26 mouse cellular contexts compared by ENCODE assay signal in the genomic region with DNA sequence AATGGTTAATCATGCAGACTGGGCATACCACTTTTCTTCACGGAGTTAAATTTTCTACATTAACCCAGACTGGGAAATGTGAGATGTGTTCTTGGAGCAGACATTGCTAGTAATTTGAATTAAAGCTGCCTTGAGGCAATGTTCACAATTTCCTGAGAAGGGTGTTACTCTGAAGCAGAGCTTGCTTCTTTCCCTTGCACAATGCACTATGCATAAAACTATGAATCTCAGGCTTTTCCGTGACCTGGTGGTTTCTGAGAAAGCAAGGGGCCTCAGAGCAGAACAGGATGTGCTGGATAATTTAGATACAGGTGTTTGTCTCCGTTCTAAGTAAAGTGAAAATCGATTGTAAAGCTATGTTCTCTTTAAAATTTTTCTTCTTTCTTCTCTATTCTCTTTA.
DNase-seq lines count a peak whose midpoint lies in the region; ATAC-seq and TF ChIP-seq lines count a peak whose summit lies in the region.
"Had no signal": no experiment of that assay in that cellular context is flagged by ENCODE, and none has a peak within 500 bp of the region (broad histone marks: within the 10 kb centered on the region; RNA-seq: fewer than 3 reads in every experiment).

No protein-coding gene starts in this region.

- no peak for TF ChIP-seq CTCF in midbrain, postnatal 0 days (IDR thresholded peaks at IDR 0.05)

- H3K9me3 ChIP-seq in embryonic facial prominence, embryonic 14.5 days (ENCODE audit: control insufficient read depth, low read length), result no peaks in the 10 kb centered on the region
- H3K9me3 ChIP-seq in embryonic facial prominence, embryonic 10.5 days, result no peaks in the 10 kb centered on the region
- no peaks in the 10 kb centered on the region for H3K9me3 ChIP-seq in kidney, embryonic 15.5 days (replicated peaks)
- no peaks in the 10 kb centered on the region for H3K9me3 ChIP-seq in midbrain, embryonic 16.5 days (replicated peaks; ENCODE audit: control insufficient read depth, low read length, poor library complexity, severe bottlenecking)
- no peaks in the 10 kb centered on the region for H3K9me3 ChIP-seq in midbrain, embryonic 13.5 days
- no peaks in the 10 kb centered on the region for H3K9me3 ChIP-seq in midbrain, postnatal 0 days (ENCODE audit: low read length)
- H3K9me3 ChIP-seq: embryonic facial prominence, embryonic 13.5 days; forebrain, embryonic 10.5 days; forebrain, embryonic 13.5 days; G1E; heart, embryonic 10.5 days; heart, embryonic 13.5 days; hindbrain, embryonic 13.5 days had no signal

- no peaks in the 10 kb centered on the region for H3K4me1 ChIP-seq in embryonic facial prominence, embryonic 14.5 days (ENCODE audit: control insufficient read depth, insufficient read depth, low read length)
- no peaks in the 10 kb centered on the region for H3K4me1 ChIP-seq in embryonic facial prominence, embryonic 10.5 days
- no peaks in the 10 kb centered on the region for H3K4me1 ChIP-seq in kidney, embryonic 15.5 days
- no peaks in the 10 kb centered on the region for H3K4me1 ChIP-seq in midbrain, embryonic 16.5 days (ENCODE audit: control insufficient read depth, insufficient read depth, low read length)
- H3K4me1 ChIP-seq in midbrain, embryonic 13.5 days (replicated peaks), result no peaks in the 10 kb centered on the region
- no peaks in the 10 kb centered on the region for H3K4me1 ChIP-seq in midbrain, postnatal 0 days (ENCODE audit: insufficient read depth, low read length)
- H3K4me1 ChIP-seq: embryonic facial prominence, embryonic 13.5 days; forebrain, embryonic 10.5 days; forebrain, embryonic 13.5 days; heart, embryonic 10.5 days; heart, embryonic 13.5 days; hindbrain, embryonic 13.5 days had no signal

- ATAC-seq in embryonic facial prominence, embryonic 14.5 days (ENCODE audit: low read depth), result no peak
- 0 out of 2 replicates have a peak, but pooled peaks have one; percentile 15 for ATAC-seq in kidney, embryonic 15.5 days (replicated peaks; ENCODE audit: low FRiP score)
- ATAC-seq in midbrain, embryonic 16.5 days, result peak; percentile 51; the same call in 1 of the 2 replicates
- no peak for ATAC-seq in midbrain, embryonic 13.5 days
- no peak for ATAC-seq in midbrain, postnatal 0 days (ENCODE audit: low FRiP score)
- ATAC-seq: forebrain, embryonic 13.5 days; forebrain, embryonic 16.5 days; Patski had no signal

- no peak overlapping the region for H3K4me3 ChIP-seq in embryonic facial prominence, embryonic 14.5 days (ENCODE audit: low read depth, low read length)
- no peak overlapping the region for H3K4me3 ChIP-seq in embryonic facial prominence, embryonic 10.5 days
- H3K4me3 ChIP-seq in kidney, embryonic 15.5 days (replicated peaks), result no peak overlapping the region
- no peak overlapping the region for H3K4me3 ChIP-seq in midbrain, embryonic 16.5 days (ENCODE audit: low read depth, low read length)
- H3K4me3 ChIP-seq in midbrain, embryonic 13.5 days (replicated peaks), result no peak overlapping the region
- no peak overlapping the region for H3K4me3 ChIP-seq in midbrain, postnatal 0 days (ENCODE audit: low read depth, low read length)
- H3K4me3 ChIP-seq: embryonic facial prominence, embryonic 13.5 days; forebrain, embryonic 10.5 days; forebrain, embryonic 13.5 days; heart, adult 2 months; heart, embryonic 10.5 days; heart, embryonic 13.5 days; hindbrain, embryonic 13.5 days had no signal

- intact Hi-C loops in heart, postnatal 10 days (cut with DNase I), result no loop called here

- H3K9ac ChIP-seq in embryonic facial prominence, embryonic 14.5 days (ENCODE audit: low read depth, low read length), result no peak overlapping the region
- H3K9ac ChIP-seq in kidney, embryonic 15.5 days, result no peak overlapping the region
- no peak overlapping the region for H3K9ac ChIP-seq in midbrain, embryonic 16.5 days (ENCODE audit: low read depth, low read length)
- H3K9ac ChIP-seq in midbrain, embryonic 13.5 days (replicated peaks), result no peak overlapping the region
- no peak overlapping the region for H3K9ac ChIP-seq in midbrain, postnatal 0 days (replicated peaks; ENCODE audit: low read length, poor library complexity, severe bottlenecking)
- H3K9ac ChIP-seq: embryonic facial prominence, embryonic 13.5 days; forebrain, embryonic 13.5 days; heart, embryonic 13.5 days; hindbrain, embryonic 13.5 days had no signal

- WGBS in embryonic facial prominence, embryonic 14.5 days, result 42% methylated on average over 4 of the region's 4 CpGs
- 61% methylated on average over 4 of the region's 4 CpGs for WGBS in embryonic facial prominence, embryonic 10.5 days
- WGBS in kidney, embryonic 15.5 days, result 52% methylated on average over 4 of the region's 4 CpGs
- WGBS in midbrain, embryonic 16.5 days, result 68% methylated on average over 4 of the region's 4 CpGs
- WGBS in midbrain, embryonic 13.5 days, result 72% methylated on average over 4 of the region's 4 CpGs
- WGBS in midbrain, postnatal 0 days, result 61% methylated on average over 4 of the region's 4 CpGs

- peak; percentile 11 for DNase-seq in embryonic facial prominence, embryonic 14.5 days (ENCODE audit: low spot score)
- DNase-seq in embryonic facial prominence, embryonic 10.5 days (ENCODE audit: low spot score), result no peak
- no peak for DNase-seq in kidney, postnatal 36 days
- DNase-seq in midbrain, postnatal 0 days (ENCODE audit: low spot score), result peak; percentile 7
- DNase-seq in heart, postnatal 10 days, result no peak
- DNase-seq: adrenal gland, postnatal 10 days; adrenal gland, postnatal 36 days; cerebellum, adult 11 months; cerebellum, adult 2 months; cerebellum, adult 9-11 months; cerebellum, postnatal 25 days; gastrocnemius, postnatal 10 days; gastrocnemius, postnatal 36 days; heart, adult 2 months had no signal

- no peak overlapping the region for H3K27ac ChIP-seq in embryonic facial prominence, embryonic 14.5 days (replicated peaks; ENCODE audit: low read depth, low read length)
- H3K27ac ChIP-seq in embryonic facial prominence, embryonic 10.5 days (replicated peaks), result no peak overlapping the region
- no peak overlapping the region for H3K27ac ChIP-seq in kidney, embryonic 15.5 days
- no peak overlapping the region for H3K27ac ChIP-seq in midbrain, embryonic 16.5 days (ENCODE audit: low read length)
- H3K27ac ChIP-seq in midbrain, embryonic 13.5 days, result no peak overlapping the region
- H3K27ac ChIP-seq in midbrain, postnatal 0 days (ENCODE audit: low read depth, low read length), result no peak overlapping the region; the same call in 1 of the 2 replicates
- H3K27ac ChIP-seq: embryonic facial prominence, embryonic 13.5 days; forebrain, embryonic 10.5 days; forebrain, embryonic 13.5 days; heart, adult 2 months; heart, embryonic 10.5 days; heart, embryonic 13.5 days; hindbrain, embryonic 13.5 days had no signal

- H3K36me3 ChIP-seq in embryonic facial prominence, embryonic 14.5 days (ENCODE audit: control insufficient read depth, insufficient read depth, low read length), result no peaks in the 10 kb centered on the region
- no peaks in the 10 kb centered on the region for H3K36me3 ChIP-seq in embryonic facial prominence, embryonic 10.5 days (replicated peaks)
- H3K36me3 ChIP-seq in kidney, embryonic 15.5 days, result no peaks in the 10 kb centered on the region
- H3K36me3 ChIP-seq in midbrain, embryonic 16.5 days (ENCODE audit: control insufficient read depth, insufficient read depth, low read length), result no peaks in the 10 kb centered on the region
- no peaks in the 10 kb centered on the region for H3K36me3 ChIP-seq in midbrain, embryonic 13.5 days
- no peaks in the 10 kb centered on the region for H3K36me3 ChIP-seq in midbrain, postnatal 0 days (ENCODE audit: insufficient read depth, low read length)
- H3K36me3 ChIP-seq: embryonic facial prominence, embryonic 13.5 days; forebrain, embryonic 10.5 days; G1E; heart, embryonic 10.5 days; heart, embryonic 13.5 days; hindbrain, embryonic 13.5 days had no signal

- H3K27me3 ChIP-seq in embryonic facial prominence, embryonic 14.5 days (replicated peaks; ENCODE audit: control insufficient read depth, insufficient read depth, low read length), result no peaks in the 10 kb centered on the region
- no peaks in the 10 kb centered on the region for H3K27me3 ChIP-seq in embryonic facial prominence, embryonic 10.5 days (replicated peaks; ENCODE audit: low read depth, poor library complexity, severe bottlenecking)
- H3K27me3 ChIP-seq in kidney, embryonic 15.5 days, result no peaks in the 10 kb centered on the region
- no peaks in the 10 kb centered on the region for H3K27me3 ChIP-seq in midbrain, embryonic 16.5 days (ENCODE audit: control insufficient read depth, insufficient read depth, low read depth, low read length)
- H3K27me3 ChIP-seq in midbrain, embryonic 13.5 days, result no peaks in the 10 kb centered on the region
- no peaks in the 10 kb centered on the region for H3K27me3 ChIP-seq in midbrain, postnatal 0 days (ENCODE audit: insufficient read depth, low read length)
- H3K27me3 ChIP-seq: embryonic facial prominence, embryonic 13.5 days; forebrain, embryonic 13.5 days; heart, embryonic 13.5 days; hindbrain, embryonic 13.5 days; Patski had no signal

- H3K4me2 ChIP-seq in embryonic facial prominence, embryonic 14.5 days (ENCODE audit: low read depth, low read length), result no peak overlapping the region
- H3K4me2 ChIP-seq in kidney, embryonic 15.5 days, result no peak overlapping the region
- no peak overlapping the region for H3K4me2 ChIP-seq in midbrain, embryonic 16.5 days (ENCODE audit: low read length)
- no peak overlapping the region for H3K4me2 ChIP-seq in midbrain, embryonic 13.5 days (replicated peaks)
- H3K4me2 ChIP-seq in midbrain, postnatal 0 days (ENCODE audit: low read depth, low read length, poor library complexity, severe bottlenecking), result no peak overlapping the region
- H3K4me2 ChIP-seq: embryonic facial prominence, embryonic 13.5 days; forebrain, embryonic 13.5 days; heart, embryonic 13.5 days; hindbrain, embryonic 13.5 days had no signal

Comparison
In these comparisons a context has a peak if more than half of its experiments do, and no peak if none do; other contexts are left out.
1. ATAC-seq: peak in kidney, embryonic 15.5 days (single experiment) and midbrain, embryonic 16.5 days (single experiment); none in embryonic facial prominence, embryonic 14.5 days (single experiment), midbrain, embryonic 13.5 days (single experiment) and midbrain, postnatal 0 days (single experiment).
2. DNase-seq: peak in embryonic facial prominence, embryonic 14.5 days (single experiment) and midbrain, postnatal 0 days (single experiment); none in embryonic facial prominence, embryonic 10.5 days (single experiment), kidney, postnatal 36 days (0 of 2) and heart, postnatal 10 days (0 of 2).